Mouse (Mus musculus) limb, embryonic 13.5 days (tissue): ENCODE data around the gene Upb1. TPM values are rescaled to one million over a fixed set of nuclear protein-coding genes. Genes with fewer than 3 reads are reported as not detected.

Source experiments
- ATAC-seq: fragments of 200-750 bp; cut with Nextera tagmentation; 2 replicates; pipeline ENCODE4 v1.8.0; 2017; ENCODE audit warnings: low read depth, moderate number of reproducible peaks, moderate TSS enrichment; ENCODE audit not compliant: low FRiP score
- H3K27ac ChIP-seq: fragments of 300-500 bp; sonication (generic); 2 replicates; pipeline ENCODE4 v1.5.1; 2015; ENCODE audit warnings: inconsistent platforms, mild to moderate bottlenecking, moderate library complexity
- H3K27me3 ChIP-seq: fragments of 300-500 bp; sonication (generic); 2 replicates; pipeline ENCODE4 v1.6.1; 2015; ENCODE audit warnings: mild to moderate bottlenecking, inconsistent platforms
- H3K36me3 ChIP-seq: fragments of 300-500 bp; sonication (generic); 2 replicates; pipeline ENCODE4 v1.6.1; 2015; ENCODE audit warnings: inconsistent platforms, mild to moderate bottlenecking, moderate library complexity
- H3K4me1 ChIP-seq: fragments of 300-500 bp; sonication (generic); 2 replicates; pipeline ENCODE4 v1.6.1; 2015; ENCODE audit warnings: inconsistent platforms
- H3K4me2 ChIP-seq: fragments of 300-500 bp; sonication (generic); replicated peaks from 2 replicates; pipeline ENCODE4 v1.6.1; 2015; ENCODE audit warnings: inconsistent platforms, mild to moderate bottlenecking, moderate library complexity
- H3K4me3 ChIP-seq: fragments of 300-500 bp; sonication (generic); 2 replicates; pipeline ENCODE4 v1.5.1; 2015; ENCODE audit warnings: moderate library complexity, mild to moderate bottlenecking, inconsistent platforms
- H3K9ac ChIP-seq: fragments of 300-500 bp; sonication (generic); 2 replicates; pipeline ENCODE4 v1.6.1; 2015; ENCODE audit warnings: mild to moderate bottlenecking, inconsistent platforms
- H3K9me3 ChIP-seq: fragments of 300-500 bp; sonication (generic); 2 replicates; pipeline ENCODE4 v1.6.1; 2016; ENCODE audit warnings: inconsistent platforms
- WGBS: fragments of 180-500 bp; shearing (Covaris S2); methylation state at CpG from one replicate; pipeline ENCODE4 v1.1.7; 2015; 5-methylcytosine and 5-hydroxymethylcytosine counted together
- polyA plus RNA-seq: library from polyadenylated mRNA; unstranded; fragments of >200 nt; fragmentation: Nextera tagmentation; extraction: Ambion mirVana; gene quantifications from 2 replicates; pipeline ENCODE4 v1.2.1, GENCODE M21; 2015

The Upb1 gene
- polyA plus RNA-seq, 1 experiment from 2014 or later, result 0.67 TPM

DNA sequence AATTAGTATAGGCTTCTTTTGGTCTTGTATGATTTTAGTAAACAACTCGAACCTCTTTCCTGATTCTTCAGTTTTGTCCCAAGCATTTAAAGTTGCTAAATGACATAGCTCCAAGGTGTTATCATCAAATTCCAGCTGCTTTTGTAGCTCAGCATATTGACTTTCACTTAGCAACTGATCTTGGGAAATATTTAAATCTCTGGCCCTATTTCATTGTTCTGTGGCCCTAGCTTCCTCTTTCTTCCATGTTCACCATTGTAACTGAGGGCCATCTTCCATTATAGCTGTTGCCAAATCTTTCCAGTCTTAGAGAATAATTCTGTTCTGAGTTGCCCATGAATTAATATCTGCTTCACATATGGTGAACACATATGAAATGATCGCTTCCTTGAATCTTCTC is 89.8 kb downstream of the Upb1 start:
- no peaks in the 10 kb centered on the region for H3K9me3 ChIP-seq
- WGBS, result 80% methylated on average over 2 of the region's 2 CpGs
- no peak overlapping the region for H3K9ac ChIP-seq
- 0 out of 2 replicates have a peak, but pooled peaks cover 4% of the 10 kb centered on the region for H3K4me1 ChIP-seq
- no peaks in the 10 kb centered on the region for H3K27me3 ChIP-seq
- no peak overlapping the region for H3K4me2 ChIP-seq
- H3K36me3 ChIP-seq, result no peaks in the 10 kb centered on the region
- no peak for ATAC-seq
- no peak overlapping the region for H3K4me3 ChIP-seq
- H3K27ac ChIP-seq, result no peak overlapping the region

Other genes with a start within 250 kb of the Upb1 start
- 38.8 and 39.4 TPM in 2 replicates for gene Specc1l, start 189.0 kb upstream of the Upb1 start, polyA plus RNA-seq
- gene Adora2a, start 84.2 kb upstream of the Upb1 start, polyA plus RNA-seq, result 2.2 and 2.6 TPM in 2 replicates
- gene Snrpd3, start 116.4 kb downstream of the Upb1 start, polyA plus RNA-seq, result 192 and 209 TPM in 2 replicates
- 29.2 and 30.2 TPM in 2 replicates for gene Gucd1, start 116.9 kb downstream of the Upb1 start, polyA plus RNA-seq
- 1.5 and 1.7 TPM in 2 replicates for gene Lrrc75b, start 159.2 kb downstream of the Upb1 start, polyA plus RNA-seq
- gene Ggt1, start 160.5 kb downstream of the Upb1 start, polyA plus RNA-seq, result 0.57 and 0.75 TPM in 2 replicates
- gene Ggt5, start 188.2 kb downstream of the Upb1 start, polyA plus RNA-seq, result 1.3 and 1.7 TPM in 2 replicates
- 3.1 TPM in 2 replicates for gene Susd2, start 242.9 kb downstream of the Upb1 start, polyA plus RNA-seq